Mouse (Mus musculus) urinary bladder, postnatal 36 days (tissue): ENCODE data around the gene Gm5447.

Experiments
- DNase-seq, 2 experiments: peaks; one replicate each; pipeline ENCODE4 v3.0.0; 2022; ENCODE audit warnings: low spot score in 2 of 2, mixed read lengths in 1 of 2

The Gm5447 gene

GRCm38 (mm10) chr13:30986934-30987455 lies 13.0 kb downstream of the Gm5447 start:
- no peak for DNase-seq

GRCm38 (mm10) chr13:30987686-30988085 lies 13.7 kb downstream of the Gm5447 start:
- DNase-seq: no peak

GRCm38 (mm10) chr13:30989710-30990109 lies 15.7 kb downstream of the Gm5447 start:
- no peak for DNase-seq

- DNase-seq: no peak
Observed at GRCm38 (mm10) chr13:30990233-30990632, 16.2 kb downstream of the Gm5447 start.

DNA sequence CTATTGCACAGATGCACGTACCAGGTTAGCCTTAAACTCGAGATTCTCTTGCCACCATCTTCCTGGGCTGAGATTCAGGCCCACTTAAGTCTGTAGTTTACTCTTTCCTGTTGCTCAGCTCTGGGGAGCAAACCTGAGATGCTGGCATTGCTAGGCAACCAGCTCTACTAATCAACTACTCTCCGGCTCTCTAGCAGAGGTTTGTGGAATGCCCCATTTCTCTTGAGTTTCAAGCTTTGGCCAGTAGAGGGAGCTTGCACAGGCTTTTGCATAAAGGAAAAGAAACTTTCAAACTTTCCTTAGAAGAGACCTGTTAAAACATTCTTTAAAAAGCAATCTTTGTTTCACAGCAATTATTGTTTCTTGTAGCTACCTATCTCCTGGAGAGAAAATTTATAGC lies 19.8 kb downstream of the Gm5447 start:
- peak; percentile 20 to 26 for DNase-seq

DNA sequence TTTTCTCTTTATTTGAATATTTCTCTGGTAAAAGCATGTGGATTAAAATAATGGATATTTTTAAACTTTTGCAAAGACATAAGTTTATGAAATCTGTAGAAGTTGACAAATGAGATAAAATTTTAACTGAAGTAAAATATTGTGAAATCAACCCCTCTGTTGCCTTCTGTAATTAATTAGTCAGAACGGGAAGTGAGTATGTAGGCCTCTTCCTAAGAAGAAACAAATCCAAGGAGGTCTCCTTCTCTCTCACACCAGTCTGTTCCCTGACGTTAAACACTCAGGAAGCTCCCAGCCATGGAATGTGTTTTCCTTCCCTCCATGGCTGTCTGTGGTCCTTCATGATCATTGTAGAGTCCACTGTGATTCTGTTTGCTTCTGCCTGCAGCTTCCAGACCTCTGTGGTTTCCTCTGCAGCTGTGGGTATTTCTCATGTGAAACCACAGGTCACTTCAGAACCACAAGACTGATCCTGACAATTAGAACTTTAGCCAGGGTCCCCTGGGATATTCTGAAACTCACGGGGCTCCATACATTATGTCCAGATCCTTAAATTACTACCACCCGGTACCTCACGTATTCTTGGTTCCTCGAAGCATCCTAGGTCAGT lies 20.4 kb downstream of the Gm5447 start:
- no peak for DNase-seq

- DNase-seq: no peak
Observed at GRCm38 (mm10) chr13:30997526-30998253, 23.7 kb downstream of the Gm5447 start.

GRCm38 (mm10) chr13:30999799-31000198 lies 25.8 kb downstream of the Gm5447 start:
- no peak for DNase-seq

- no peak for DNase-seq
Observed at GRCm38 (mm10) chr13:31004458-31004857, 30.5 kb downstream of the Gm5447 start.

GRCm38 (mm10) chr13:31004995-31005394 lies 31.0 kb downstream of the Gm5447 start:
- no peak for DNase-seq

GRCm38 (mm10) chr13:31017545-31017944 lies 43.5 kb downstream of the Gm5447 start:
- no peak for DNase-seq

GRCm38 (mm10) chr13:31021514-31021913 lies 47.5 kb downstream of the Gm5447 start:
- DNase-seq: no peak

- DNase-seq: no peak
Observed at GRCm38 (mm10) chr13:31021927-31022326, 47.9 kb downstream of the Gm5447 start.

DNA sequence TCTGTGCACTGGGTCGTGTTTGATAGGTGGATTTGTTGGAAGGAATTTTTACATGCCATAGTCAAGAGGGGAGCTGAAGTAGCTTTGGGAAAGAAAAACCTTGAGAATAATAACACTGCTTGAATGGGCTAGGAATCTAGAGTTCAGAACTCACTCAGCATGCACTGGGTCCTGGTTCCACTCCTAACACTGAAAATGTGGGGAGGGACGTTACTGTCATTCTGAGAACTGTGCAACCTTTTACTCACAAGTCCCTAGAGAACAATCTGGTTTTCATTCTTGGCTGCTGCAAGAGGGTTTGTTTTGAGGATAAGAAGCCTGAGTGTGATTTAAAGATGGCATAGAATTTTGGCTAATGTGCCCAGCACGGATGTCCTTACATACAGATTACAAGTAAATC lies 49.7 kb downstream of the Gm5447 start:
- no peak for DNase-seq
